23 mouse cellular contexts compared by ENCODE assay signal in genomic region chr5:35931296-35931695, GRCm38 (mm10). TPM values are rescaled to one million over a fixed set of nuclear protein-coding genes. Genes with fewer than 3 reads are reported as not detected.
A peak's percentile ranks its signal among the peaks of the same experiment; 100 is the strongest.
DNase-seq lines count a peak whose midpoint lies in the region; ATAC-seq and TF ChIP-seq lines count a peak whose summit lies in the region.
"Had no signal": no experiment of that assay in that cellular context is flagged by ENCODE, and none has a peak within 500 bp of the region (broad histone marks: within the 10 kb centered on the region; RNA-seq: fewer than 3 reads in every experiment).

No protein-coding gene starts in this region.

- no peak overlapping the region for H3K4me3 ChIP-seq in gastrocnemius, adult 2 months
- no peak overlapping the region for H3K4me3 ChIP-seq in heart, postnatal 0 days (ENCODE audit: low read depth, low read length)
- no peak overlapping the region for H3K4me3 ChIP-seq in heart, embryonic 10.5 days
- H3K4me3 ChIP-seq in embryonic fibroblast, embryonic 13.5 days (ENCODE audit: insufficient read depth, low read length) = no peak overlapping the region
- no peak overlapping the region for H3K4me3 ChIP-seq in stomach, embryonic 14.5 days (ENCODE audit: low read depth, low read length)
- H3K4me3 ChIP-seq in forebrain, embryonic 15.5 days = no peak overlapping the region
- H3K4me3 ChIP-seq: erythroblast, embryonic 14.5 days; left cerebral cortex, adult 2 months; liver, embryonic 12.5 days; midbrain, embryonic 13.5 days; neural tube, embryonic 12.5 days had no signal

- TF ChIP-seq CTCF in gastrocnemius, adult 2 months (IDR thresholded peaks at IDR 0.05) = no peak
- no peak for TF ChIP-seq CTCF in heart, postnatal 0 days (IDR thresholded peaks at IDR 0.05; ENCODE audit: low read depth)
- TF ChIP-seq CTCF in embryonic fibroblast, embryonic 13.5 days (IDR thresholded peaks at IDR 0.05; ENCODE audit: borderline replicate concordance, insufficient read depth, low read length) = no peak

- H3K4me1 ChIP-seq in heart, postnatal 0 days (ENCODE audit: control insufficient read depth, insufficient read depth) = peaks cover 45% of the 10 kb centered on the region
- peaks cover 71% of the 10 kb centered on the region for H3K4me1 ChIP-seq in heart, embryonic 10.5 days
- peaks cover 8% of the 10 kb centered on the region; the same call in 1 of the 2 replicates for H3K4me1 ChIP-seq in embryonic fibroblast, embryonic 13.5 days (ENCODE audit: control insufficient read depth, insufficient read depth, low read length)
- H3K4me1 ChIP-seq in stomach, embryonic 14.5 days (ENCODE audit: control insufficient read depth, insufficient read depth, low read length) = peaks cover 22% of the 10 kb centered on the region; the same call in 1 of the 2 replicates
- peaks cover 35% of the 10 kb centered on the region for H3K4me1 ChIP-seq in forebrain, embryonic 15.5 days
- H3K4me1 ChIP-seq: liver, embryonic 12.5 days had no signal

- TF ChIP-seq EP300 in heart, postnatal 0 days (IDR thresholded peaks at IDR 0.05; ENCODE audit: low read depth) = no peak

- peak overlapping the region; percentile 36 for H3K27ac ChIP-seq in gastrocnemius, adult 2 months
- peak overlapping the region; percentile 28; the same call in 1 of the 2 replicates for H3K27ac ChIP-seq in heart, postnatal 0 days (ENCODE audit: low read depth)
- H3K27ac ChIP-seq in heart, embryonic 10.5 days = no peak overlapping the region
- H3K27ac ChIP-seq in embryonic fibroblast, embryonic 13.5 days (ENCODE audit: insufficient read depth, low read length) = peak overlapping the region; percentile 71
- peak overlapping the region; percentile 77 for H3K27ac ChIP-seq in stomach, embryonic 14.5 days (ENCODE audit: low read length)
- H3K27ac ChIP-seq in forebrain, embryonic 15.5 days (replicated peaks) = no peak overlapping the region
- H3K27ac ChIP-seq: left cerebral cortex, adult 2 months; liver, embryonic 12.5 days; midbrain, embryonic 13.5 days; neural tube, embryonic 12.5 days had no signal

- no peak for ATAC-seq in heart, postnatal 0 days (ENCODE audit: insufficient read depth, low read depth)
- peak; percentile 50; the same call in 1 of the 2 replicates for ATAC-seq in stomach, embryonic 14.5 days (ENCODE audit: insufficient number of reproducible peaks, insufficient read depth, low FRiP score, low read depth)
- no peak for ATAC-seq in forebrain, embryonic 15.5 days (replicated peaks)
- ATAC-seq: forebrain, embryonic 14.5 days; hindbrain, embryonic 16.5 days; liver, embryonic 12.5 days; lung, postnatal 0 days; midbrain, embryonic 13.5 days had no signal

- intact Hi-C loops in gastrocnemius, adult 2 months (cut with DNase I) = no loop called here
- intact Hi-C loops in gastrocnemius, postnatal 36 days (cut with DNase I) = no loop called here

- H3K27me3 ChIP-seq in heart, postnatal 0 days (ENCODE audit: control insufficient read depth, insufficient read depth, low read length) = no peaks in the 10 kb centered on the region
- no peaks in the 10 kb centered on the region for H3K27me3 ChIP-seq in heart, embryonic 10.5 days (ENCODE audit: insufficient read depth, poor library complexity, severe bottlenecking)
- H3K27me3 ChIP-seq in stomach, embryonic 14.5 days (ENCODE audit: control insufficient read depth, insufficient read depth, low read length) = no peaks in the 10 kb centered on the region
- no peaks in the 10 kb centered on the region for H3K27me3 ChIP-seq in forebrain, embryonic 15.5 days
- H3K27me3 ChIP-seq: liver, embryonic 12.5 days; midbrain, embryonic 13.5 days; neural tube, embryonic 12.5 days had no signal

- H3K9ac ChIP-seq in heart, postnatal 0 days (replicated peaks; ENCODE audit: low read depth, low read length) = no peak overlapping the region
- no peak overlapping the region for H3K9ac ChIP-seq in stomach, embryonic 14.5 days (replicated peaks; ENCODE audit: low read depth, low read length)
- H3K9ac ChIP-seq in forebrain, embryonic 15.5 days (replicated peaks) = no peak overlapping the region
- H3K9ac ChIP-seq: liver, embryonic 12.5 days; midbrain, embryonic 13.5 days; neural tube, embryonic 12.5 days had no signal

- no peak for DNase-seq in gastrocnemius, adult 2 months
- no peak for DNase-seq in gastrocnemius, postnatal 36 days
- no peak for DNase-seq in heart, postnatal 0 days (ENCODE audit: low spot score)
- DNase-seq in heart, embryonic 10.5 days (ENCODE audit: low spot score) = no peak
- DNase-seq in cerebellum, postnatal 36 days = no peak
- DNase-seq: adrenal gland, adult 8-10 months; cerebellum, adult 9-10 months; gastrocnemius, postnatal 25 days; kidney, adult 8-10 months; kidney, postnatal 4 days; layer of hippocampus, adult 9-11 months; left cerebral cortex, postnatal 4 days had no signal

- TF ChIP-seq POLR2A in embryonic fibroblast, embryonic 13.5 days (IDR thresholded peaks at IDR 0.05; ENCODE audit: low read depth, low read length) = no peak

- WGBS in heart, postnatal 0 days = 39% methylated on average over 5 of the region's 5 CpGs
- WGBS in heart, embryonic 10.5 days = 40% methylated on average over 5 of the region's 5 CpGs
- 30% methylated on average over 5 of the region's 5 CpGs for WGBS in stomach, embryonic 14.5 days
- 74% methylated on average over 5 of the region's 5 CpGs for WGBS in forebrain, embryonic 15.5 days

- no peak overlapping the region for H3K4me2 ChIP-seq in heart, postnatal 0 days (ENCODE audit: low read depth, low read length)
- H3K4me2 ChIP-seq in stomach, embryonic 14.5 days (replicated peaks; ENCODE audit: low read depth, low read length) = no peak overlapping the region
- no peak overlapping the region for H3K4me2 ChIP-seq in forebrain, embryonic 15.5 days (replicated peaks)
- H3K4me2 ChIP-seq: liver, embryonic 12.5 days; midbrain, embryonic 13.5 days; neural tube, embryonic 12.5 days had no signal

- no peaks in the 10 kb centered on the region for H3K9me3 ChIP-seq in heart, postnatal 0 days (replicated peaks; ENCODE audit: control insufficient read depth, low read length)
- H3K9me3 ChIP-seq in heart, embryonic 10.5 days = no peaks in the 10 kb centered on the region
- H3K9me3 ChIP-seq in stomach, embryonic 14.5 days (ENCODE audit: control insufficient read depth, low read depth, low read length) = no peaks in the 10 kb centered on the region
- H3K9me3 ChIP-seq in forebrain, embryonic 15.5 days = no peaks in the 10 kb centered on the region
- H3K9me3 ChIP-seq: liver, embryonic 12.5 days; midbrain, embryonic 13.5 days; neural tube, embryonic 12.5 days had no signal

- H3K36me3 ChIP-seq in heart, postnatal 0 days (replicated peaks; ENCODE audit: control insufficient read depth, insufficient read depth, low read length) = peaks cover 9% of the 10 kb centered on the region
- peaks cover 8% of the 10 kb centered on the region for H3K36me3 ChIP-seq in heart, embryonic 10.5 days
- H3K36me3 ChIP-seq in stomach, embryonic 14.5 days (ENCODE audit: control insufficient read depth, insufficient read depth, low read length) = no peaks in the 10 kb centered on the region
- H3K36me3 ChIP-seq in forebrain, embryonic 15.5 days = peaks cover 5% of the 10 kb centered on the region; the same call in 1 of the 2 replicates
- H3K36me3 ChIP-seq: liver, embryonic 12.5 days had no signal

RNA-seq across cellular contexts. Expression of gene Afap1, which starts 38.2 kb away (rescaled TPM):
- 1 to 10 TPM; 7.4 to 8.3 TPM for total RNA-seq in gastrocnemius, adult 2 months (2021)
- 1 to 10 TPM; 6.3 to 6.9 TPM for total RNA-seq in gastrocnemius, postnatal 36 days (2021)
- 25.9 and 30.3 TPM in 2 replicates for total RNA-seq in heart, postnatal 0 days (2014; rRNA removed; ENCODE audit: low replicate concordance)
- polyA plus RNA-seq in heart, postnatal 0 days (2015; fragmentation: Nextera tagmentation; extraction: Ambion mirVana) = 13.6 and 14.9 TPM in 2 replicates
- polyA plus RNA-seq in heart, embryonic 10.5 days (2016; fragmentation: Nextera tagmentation; extraction: Ambion mirVana) = 21.7 and 27.0 TPM in 2 replicates
- polyA plus RNA-seq in embryonic fibroblast, embryonic 13.5 days (2011; ENCODE audit: insufficient read length, low read depth, missing spikeins) = 64.3 and 71.8 TPM in 2 replicates
- polyA plus RNA-seq in stomach, embryonic 14.5 days (2014; fragmentation: Nextera tagmentation; extraction: Ambion mirVana) = 21.3 and 22.8 TPM in 2 replicates
- 52.5 and 55.7 TPM in 2 replicates for polyA plus RNA-seq in forebrain, embryonic 15.5 days (2015; fragmentation: Nextera tagmentation; extraction: Ambion mirVana)

Comparison
In these comparisons a context has a peak if more than half of its experiments do, and no peak if none do; other contexts are left out.
1. H3K27ac ChIP-seq: peak in gastrocnemius, adult 2 months (single experiment), heart, postnatal 0 days (single experiment), embryonic fibroblast, embryonic 13.5 days (single experiment) and stomach, embryonic 14.5 days (single experiment); none in heart, embryonic 10.5 days (single experiment) and forebrain, embryonic 15.5 days (single experiment).